Mouse (Mus musculus) neural tube, embryonic 13.5 days (tissue): ENCODE data around the gene Usp54. TPM values are rescaled to one million over a fixed set of nuclear protein-coding genes. Genes with fewer than 3 reads are reported as not detected.

Experiments
- ATAC-seq: fragments of 200-750 bp; cut with Nextera tagmentation; 2 replicates; pipeline ENCODE4 v1.8.0; 2017; ENCODE audit warnings: low read depth, mild to moderate bottlenecking, moderate TSS enrichment, moderate library complexity
- H3K27ac ChIP-seq: fragments of 300-500 bp; sonication (generic); replicated peaks from 2 replicates; pipeline ENCODE4 v1.5.1; 2015; ENCODE audit warnings: moderate library complexity, mild to moderate bottlenecking, inconsistent platforms
- H3K27me3 ChIP-seq: fragments of 300-500 bp; sonication (generic); 2 replicates; pipeline ENCODE4 v1.6.1; 2015; ENCODE audit warnings: mild to moderate bottlenecking, inconsistent platforms
- H3K36me3 ChIP-seq: fragments of 300-500 bp; sonication (generic); 2 replicates; pipeline ENCODE4 v1.6.1; 2015; ENCODE audit warnings: mild to moderate bottlenecking, inconsistent platforms
- H3K4me1 ChIP-seq: fragments of 300-500 bp; sonication (generic); replicated peaks from 2 replicates; pipeline ENCODE4 v1.6.1; 2015; ENCODE audit warnings: inconsistent platforms
- H3K4me2 ChIP-seq: fragments of 300-500 bp; sonication (generic); 2 replicates; pipeline ENCODE4 v1.6.1; 2015; ENCODE audit warnings: inconsistent platforms, mild to moderate bottlenecking, moderate library complexity
- H3K4me3 ChIP-seq: fragments of 300-500 bp; sonication (generic); 2 replicates; pipeline ENCODE4 v1.5.1; 2015; ENCODE audit warnings: mild to moderate bottlenecking, inconsistent platforms
- H3K9ac ChIP-seq: fragments of 300-500 bp; sonication (generic); 2 replicates; pipeline ENCODE4 v1.6.1; 2015; ENCODE audit warnings: moderate library complexity, mild to moderate bottlenecking, inconsistent platforms
- H3K9me3 ChIP-seq: fragments of 300-500 bp; sonication (generic); 2 replicates; pipeline ENCODE4 v1.6.1; 2016; ENCODE audit warnings: inconsistent platforms
- WGBS: fragments of 180-500 bp; shearing (Covaris S2); methylation state at CpG from one replicate; pipeline ENCODE4 v1.1.7; 2015; 5-methylcytosine and 5-hydroxymethylcytosine counted together
- polyA plus RNA-seq: library from polyadenylated mRNA; unstranded; fragments of >200 nt; fragmentation: Nextera tagmentation; extraction: Ambion mirVana; gene quantifications from 2 replicates; pipeline ENCODE4 v1.2.1, GENCODE M21; 2015

Gene Usp54
- polyA plus RNA-seq, 1 experiment from 2014 or later = 9.3 TPM

- Histone ChIP-seq H3K4me3 (no peak overlapping the region), H3K4me1 (no peaks in the 10 kb centered on the region), H3K4me2 (no peak overlapping the region), H3K27ac (no peak overlapping the region), H3K36me3 (no peaks in the 10 kb centered on the region), H3K9me3 (no peaks in the 10 kb centered on the region), H3K9ac (no peak overlapping the region), H3K27me3 (no peaks in the 10 kb centered on the region)
- 89% methylated on average over 3 of the region's 3 CpGs for WGBS
- no peak for ATAC-seq
Measured at GRCm38 (mm10) chr14:20622907-20623306, 18.0 kb downstream of the Usp54 start.

- H3K9ac ChIP-seq = no peak overlapping the region
- H3K36me3 ChIP-seq = no peaks in the 10 kb centered on the region
- no peak overlapping the region for H3K4me3 ChIP-seq
- WGBS = 89% methylated on average over 2 of the region's 2 CpGs
- no peaks in the 10 kb centered on the region for H3K4me1 ChIP-seq
- ATAC-seq = no peak
- H3K27me3 ChIP-seq = no peaks in the 10 kb centered on the region
- no peak overlapping the region for H3K27ac ChIP-seq
- H3K4me2 ChIP-seq = no peak overlapping the region
- no peaks in the 10 kb centered on the region for H3K9me3 ChIP-seq
Measured at GRCm38 (mm10) chr14:20622412-20622811, 18.5 kb downstream of the Usp54 start.

DNA sequence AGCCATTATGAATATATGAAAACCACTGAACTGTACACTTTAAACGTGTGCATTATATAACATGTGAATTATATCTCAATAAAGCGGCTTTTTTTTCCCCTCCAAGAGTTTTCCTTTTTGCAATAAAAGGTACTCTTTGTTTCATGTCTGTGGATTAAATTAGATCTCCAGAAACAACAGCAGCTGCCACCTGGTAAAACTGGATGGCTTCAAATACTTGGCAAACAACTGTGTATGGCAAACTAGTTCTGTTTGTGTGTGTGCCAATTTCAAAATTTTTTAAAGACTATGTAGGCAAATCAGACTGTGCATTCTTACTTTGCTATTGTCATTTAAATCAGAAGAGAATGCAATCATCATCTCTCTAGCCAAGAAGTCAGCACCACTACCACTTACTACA is 19.0 kb downstream of the Usp54 start:
- H3K27me3 ChIP-seq = no peaks in the 10 kb centered on the region
- H3K4me2 ChIP-seq = no peak overlapping the region
- H3K9ac ChIP-seq = no peak overlapping the region
- no peak overlapping the region for H3K4me3 ChIP-seq
- ATAC-seq = no peak
- H3K4me1 ChIP-seq = peaks cover 3% of the 10 kb centered on the region; the same call in 1 of the 2 replicates
- H3K27ac ChIP-seq = no peak overlapping the region
- 85% methylated on average over 2 of the region's 2 CpGs for WGBS
- no peaks in the 10 kb centered on the region for H3K36me3 ChIP-seq
- H3K9me3 ChIP-seq = no peaks in the 10 kb centered on the region

DNA sequence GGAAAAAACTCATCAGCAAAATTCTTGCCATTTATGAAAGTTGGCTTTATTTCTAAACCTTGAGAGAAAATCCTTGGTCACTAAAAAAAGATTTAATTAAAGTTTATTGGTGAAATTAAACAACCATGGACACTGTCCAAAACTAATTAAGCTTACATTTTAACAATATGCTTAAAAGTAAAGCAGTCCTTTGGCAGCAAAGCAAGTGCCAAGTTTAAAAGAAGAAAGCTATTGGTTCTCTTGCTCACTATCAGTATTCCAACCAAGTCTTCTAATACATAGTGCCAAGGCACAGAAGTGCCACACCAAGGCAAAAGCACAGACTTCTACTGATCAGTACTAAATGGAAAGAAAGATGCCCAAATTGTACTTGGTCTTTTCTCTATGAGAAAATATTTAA is 21.7 kb downstream of the Usp54 start:
- Histone ChIP-seq H3K4me1 (peaks cover 9% of the 10 kb centered on the region; the same call in 1 of the 2 replicates), H3K9me3 (no peaks in the 10 kb centered on the region), H3K4me3 (no peak overlapping the region), H3K27ac (no peak overlapping the region), H3K36me3 (no peaks in the 10 kb centered on the region), H3K9ac (no peak overlapping the region), H3K4me2 (no peak overlapping the region), H3K27me3 (no peaks in the 10 kb centered on the region)
- ATAC-seq = no peak

DNA sequence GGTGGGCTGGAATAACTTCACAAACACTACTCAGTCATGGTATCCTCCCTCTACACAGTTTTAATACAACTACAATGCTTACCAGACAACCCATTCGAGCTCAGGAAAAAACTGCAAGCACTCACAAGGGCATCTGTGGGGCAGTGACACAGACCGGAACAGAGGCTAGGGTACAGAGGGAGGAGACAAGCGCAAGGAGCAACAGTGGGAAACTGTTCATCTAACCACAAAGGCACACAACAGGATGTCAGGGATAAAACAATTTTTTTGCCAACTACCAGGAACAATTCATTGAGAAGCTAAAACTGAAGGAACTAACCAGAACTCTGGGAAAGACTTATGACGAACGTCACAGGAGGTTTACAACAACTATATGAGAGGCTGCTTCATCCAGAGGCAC is 22.7 kb downstream of the Usp54 start:
- 79% methylated on average over 5 of the region's 5 CpGs for WGBS
- Histone ChIP-seq H3K36me3 (no peaks in the 10 kb centered on the region), H3K4me1 (peaks cover 9% of the 10 kb centered on the region; the same call in 1 of the 2 replicates), H3K27ac (no peak overlapping the region), H3K4me3 (no peak overlapping the region), H3K27me3 (no peaks in the 10 kb centered on the region), H3K9me3 (no peaks in the 10 kb centered on the region), H3K4me2 (no peak overlapping the region), H3K9ac (no peak overlapping the region)
- no peak for ATAC-seq

- no peak overlapping the region for H3K27ac ChIP-seq
- no peaks in the 10 kb centered on the region for H3K9me3 ChIP-seq
- WGBS = 19% methylated on average over 2 of the region's 2 CpGs
- no peaks in the 10 kb centered on the region for H3K36me3 ChIP-seq
- H3K4me3 ChIP-seq = no peak overlapping the region
- peaks cover 9% of the 10 kb centered on the region; the same call in 1 of the 2 replicates for H3K4me1 ChIP-seq
- H3K9ac ChIP-seq = no peak overlapping the region
- no peak overlapping the region for H3K4me2 ChIP-seq
- ATAC-seq = no peak
- no peaks in the 10 kb centered on the region for H3K27me3 ChIP-seq
Measured at GRCm38 (mm10) chr14:20616421-20616820, 24.4 kb downstream of the Usp54 start.

- Histone ChIP-seq H3K27ac (no peak overlapping the region), H3K4me3 (no peak overlapping the region), H3K27me3 (no peaks in the 10 kb centered on the region), H3K4me1 (peaks cover 9% of the 10 kb centered on the region; the same call in 1 of the 2 replicates), H3K4me2 (no peak overlapping the region), H3K9me3 (no peaks in the 10 kb centered on the region; the same call in 1 of the 2 replicates), H3K9ac (no peak overlapping the region), H3K36me3 (no peaks in the 10 kb centered on the region)
- no peak for ATAC-seq
- 99% methylated on average over 2 of the region's 2 CpGs for WGBS
Measured at GRCm38 (mm10) chr14:20615075-20615474, 25.8 kb downstream of the Usp54 start.

DNA sequence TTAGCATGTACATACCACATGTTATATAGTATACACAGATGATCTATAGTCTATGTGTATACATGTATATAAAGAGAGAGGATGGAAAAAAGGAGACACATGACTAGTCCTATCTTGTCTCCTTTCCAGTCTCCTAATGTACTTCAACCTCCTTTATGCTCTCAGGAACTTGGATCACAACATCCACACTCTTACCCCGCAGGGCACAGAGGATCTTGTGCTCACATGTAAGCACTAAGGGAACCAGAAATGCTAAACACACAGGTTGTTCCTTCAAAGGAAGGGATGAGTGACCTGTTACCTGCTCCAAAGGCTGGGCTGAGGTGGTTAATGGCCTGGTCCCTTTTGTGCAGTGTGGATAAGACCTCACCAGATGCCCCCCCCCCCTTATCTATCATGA is 28.0 kb downstream of the Usp54 start:
- Histone ChIP-seq H3K4me3 (no peak overlapping the region), H3K4me2 (no peak overlapping the region), H3K36me3 (no peaks in the 10 kb centered on the region), H3K9me3 (no peaks in the 10 kb centered on the region; the same call in 1 of the 2 replicates), H3K4me1 (peaks cover 9% of the 10 kb centered on the region; the same call in 1 of the 2 replicates), H3K27me3 (no peaks in the 10 kb centered on the region), H3K9ac (no peak overlapping the region), H3K27ac (no peak overlapping the region)
- WGBS = 96% methylated on average over 1 of the region's 1 CpGs
- ATAC-seq = no peak

DNA sequence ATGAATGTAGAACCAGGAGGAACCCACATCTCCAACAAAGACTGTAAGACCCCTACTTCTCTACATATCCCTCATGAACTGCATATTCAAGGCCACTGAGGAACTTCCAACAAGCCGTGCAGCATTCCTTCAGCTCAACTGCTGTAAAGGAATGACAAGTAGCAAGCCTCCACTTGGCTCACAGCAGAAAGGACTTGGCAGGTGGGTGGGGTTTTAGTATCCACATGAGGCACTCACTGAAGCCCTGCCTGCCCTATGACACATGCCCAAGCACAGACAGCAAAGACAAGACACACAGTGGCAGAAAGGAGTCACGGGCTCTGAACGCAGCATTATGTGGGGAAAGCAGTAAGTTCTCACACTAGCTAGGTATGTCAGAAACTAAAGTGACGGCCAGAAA is 30.7 kb downstream of the Usp54 start:
- no peaks in the 10 kb centered on the region; the same call in 1 of the 2 replicates for H3K9me3 ChIP-seq
- ATAC-seq = no peak
- no peak overlapping the region for H3K4me2 ChIP-seq
- no peak overlapping the region for H3K4me3 ChIP-seq
- H3K27ac ChIP-seq = no peak overlapping the region
- H3K27me3 ChIP-seq = no peaks in the 10 kb centered on the region
- H3K9ac ChIP-seq = no peak overlapping the region
- H3K36me3 ChIP-seq = peaks cover 15% of the 10 kb centered on the region
- H3K4me1 ChIP-seq = no peaks in the 10 kb centered on the region
- 88% methylated on average over 4 of the region's 4 CpGs for WGBS

GRCm38 (mm10) chr14:20609519-20609918 is 31.3 kb downstream of the Usp54 start:
- Histone ChIP-seq H3K36me3 (peaks cover 15% of the 10 kb centered on the region), H3K4me3 (no peak overlapping the region), H3K4me2 (no peak overlapping the region), H3K27ac (no peak overlapping the region), H3K9ac (no peak overlapping the region), H3K9me3 (no peaks in the 10 kb centered on the region; the same call in 1 of the 2 replicates), H3K27me3 (no peaks in the 10 kb centered on the region), H3K4me1 (no peaks in the 10 kb centered on the region)
- ATAC-seq = no peak
- 90% methylated on average over 3 of the region's 3 CpGs for WGBS

DNA sequence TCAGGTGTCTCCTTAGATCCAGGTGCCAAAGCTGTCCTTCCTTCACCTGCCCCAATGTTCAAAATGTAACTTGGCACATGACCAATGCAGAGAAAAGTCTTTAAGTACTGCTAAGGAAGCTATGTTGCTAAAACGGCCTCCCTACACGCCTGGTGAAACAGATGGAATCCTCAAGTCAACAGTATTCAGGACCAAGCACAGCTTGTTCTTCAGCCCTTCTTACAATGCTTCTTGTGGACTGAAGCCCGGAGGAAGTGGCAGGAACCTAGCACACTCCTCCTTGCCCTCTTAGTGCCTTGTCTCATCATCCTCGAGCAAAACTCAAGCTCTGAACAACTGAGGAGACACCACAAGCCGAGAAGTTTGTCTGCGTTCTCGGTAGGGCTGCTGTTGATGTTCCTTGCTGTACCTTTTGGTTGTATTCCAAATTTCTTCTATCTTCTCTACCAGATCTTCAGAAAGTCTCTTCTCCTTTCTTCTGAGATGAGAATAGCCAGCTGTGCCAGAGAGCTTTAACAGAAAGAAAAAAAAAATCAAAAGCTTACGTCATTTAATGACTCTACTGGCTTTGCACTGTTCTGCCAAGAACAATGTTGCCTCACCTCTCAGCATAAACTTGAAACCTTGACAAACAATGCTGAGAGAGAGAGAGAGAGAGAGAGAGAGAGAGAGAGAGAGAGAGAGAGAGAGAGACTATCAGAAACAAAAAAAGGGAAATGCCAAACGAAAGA is 33.3 kb downstream of the Usp54 start:
- WGBS = 86% methylated on average over 9 of the region's 9 CpGs
- H3K4me1 ChIP-seq = no peaks in the 10 kb centered on the region
- no peak overlapping the region for H3K4me3 ChIP-seq
- no peak overlapping the region for H3K27ac ChIP-seq
- H3K36me3 ChIP-seq = peaks cover 18% of the 10 kb centered on the region
- H3K4me2 ChIP-seq = no peak overlapping the region
- H3K9ac ChIP-seq = no peak overlapping the region
- H3K27me3 ChIP-seq = no peaks in the 10 kb centered on the region
- no peaks in the 10 kb centered on the region; the same call in 1 of the 2 replicates for H3K9me3 ChIP-seq
- ATAC-seq = no peak

GRCm38 (mm10) chr14:20601287-20601686 is 39.6 kb downstream of the Usp54 start:
- no peaks in the 10 kb centered on the region for H3K27me3 ChIP-seq
- ATAC-seq = no peak
- no peak overlapping the region for H3K4me2 ChIP-seq
- H3K4me1 ChIP-seq = peaks cover 2% of the 10 kb centered on the region; the same call in 1 of the 2 replicates
- 93% methylated on average over 1 of the region's 1 CpGs for WGBS
- no peak overlapping the region for H3K4me3 ChIP-seq
- no peaks in the 10 kb centered on the region for H3K9me3 ChIP-seq
- H3K27ac ChIP-seq = no peak overlapping the region
- no peak overlapping the region for H3K9ac ChIP-seq
- H3K36me3 ChIP-seq = peaks cover 5% of the 10 kb centered on the region; the same call in 1 of the 2 replicates

DNA sequence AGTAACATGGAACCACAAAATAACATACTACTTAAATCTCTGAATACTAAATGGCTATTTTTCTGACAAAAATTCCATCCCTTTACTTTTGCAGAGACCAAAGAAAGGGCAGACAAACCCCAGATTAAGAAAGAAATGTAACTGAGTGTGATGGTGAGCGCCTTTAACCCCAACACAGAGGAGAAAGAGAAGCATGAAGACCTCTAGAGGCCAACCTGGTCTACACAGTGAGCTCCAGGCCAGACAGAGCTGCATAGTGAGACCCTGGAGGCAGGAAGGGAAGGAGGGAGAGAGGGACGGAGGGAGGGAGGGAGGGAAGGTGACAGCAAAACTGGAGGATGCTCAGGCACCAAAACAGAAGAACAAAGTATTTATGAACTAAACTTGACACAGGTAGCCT is 40.7 kb downstream of the Usp54 start:
- no peak overlapping the region for H3K4me2 ChIP-seq
- H3K27me3 ChIP-seq = no peaks in the 10 kb centered on the region
- H3K9me3 ChIP-seq = no peaks in the 10 kb centered on the region
- H3K9ac ChIP-seq = no peak overlapping the region
- WGBS = 75% methylated on average over 2 of the region's 2 CpGs
- 0 out of 2 replicates have a peak, but pooled peaks cover 3% of the 10 kb centered on the region for H3K36me3 ChIP-seq
- no peak for ATAC-seq
- H3K4me3 ChIP-seq = no peak overlapping the region
- H3K27ac ChIP-seq = no peak overlapping the region
- H3K4me1 ChIP-seq = peaks cover 12% of the 10 kb centered on the region
